Mouse (Mus musculus) left cerebral cortex, adult 2 months (tissue): ENCODE results near the gene Dse. TPM values are rescaled to one million over a fixed set of nuclear protein-coding genes. Genes with fewer than 3 reads are reported as not detected.

Source experiments
- DNase-seq, 2 experiments: peaks; one replicate each; pipeline ENCODE4 v3.0.0; 2021 to 2022; ENCODE audit warnings: low spot score in 2 of 2, mixed read lengths in 1 of 2; ENCODE audit errors: extremely low spot score in 1 of 2
- H3K27ac ChIP-seq: fragments of 200-600 bp; 2 replicates; pipeline ENCODE4 v1.8.1; 2022
- H3K4me3 ChIP-seq: fragments of 200-600 bp; 2 replicates; pipeline ENCODE4 v1.8.1; 2022
- CTCF ChIP-seq: fragments of 200-600 bp; IDR thresholded peaks from 2 replicates; pipeline ENCODE4 v1.8.1; 2022; ENCODE audit warnings: antibody characterized with exemption, mild to moderate bottlenecking, moderate library complexity
- intact Hi-C: fragments of 180-260 bp; cut with DNase I; formaldehyde crosslinking; loops from one replicate; pipeline ENCODE4 v1.15.1; 2025
- total RNA-seq, 2 experiments: library from RNA; stranded (reverse); gene quantifications; 2 replicates each; pipeline ENCODE4 v1.2.3; 2021

Gene Dse
- total RNA-seq, 2 experiments from 2014 or later, result 6.3 to 7.4 TPM

GRCm38 (mm10) chr10:34117770-34118169 is 89.7 kb downstream of the Dse start:
- Histone ChIP-seq H3K4me3 (no peak overlapping the region), H3K27ac (no peak overlapping the region)
- intact Hi-C loops, result no loop called here
- no peak for DNase-seq
- no peak for TF ChIP-seq CTCF

- DNase-seq, result no peak
- no peak overlapping the region for H3K4me3 ChIP-seq
- intact Hi-C loops, result no loop called here
- no peak overlapping the region for H3K27ac ChIP-seq
- no peak for TF ChIP-seq CTCF
Observed at GRCm38 (mm10) chr10:34117131-34117530, 90.4 kb downstream of the Dse start.

- no peak for TF ChIP-seq CTCF
- DNase-seq, result no peak
- intact Hi-C loops, result no loop called here
- Histone ChIP-seq H3K27ac (no peak overlapping the region), H3K4me3 (no peak overlapping the region)
Observed at GRCm38 (mm10) chr10:34111964-34112738, 95.4 kb downstream of the Dse start.

- no peak for DNase-seq
- no peak for TF ChIP-seq CTCF
- no peak overlapping the region for H3K4me3 ChIP-seq
- no peak overlapping the region for H3K27ac ChIP-seq
- intact Hi-C loops, result no loop called here
Observed at GRCm38 (mm10) chr10:34110863-34111465, 96.6 kb downstream of the Dse start.

Other genes starting within 250 kb of the Dse start
- 10 to 100 TPM; 89.9 to 96.3 TPM for gene Rwdd1, start 188.1 kb downstream of the Dse start, total RNA-seq
- under 1 TPM in 1 of 2 experiments, not detected in 1; 0.43 TPM for gene Trappc3l, start 170.1 kb downstream of the Dse start, total RNA-seq
- gene Calhm4, start 163.4 kb downstream of the Dse start, total RNA-seq, result not detected
- gene Calhm5, start 111.2 kb downstream of the Dse start, total RNA-seq, result 1 to 10 TPM; 2.7 to 3.2 TPM
- under 1 TPM in 1 of 2 experiments, not detected in 1; 0.33 TPM for gene Calhm6, start 79.7 kb downstream of the Dse start, total RNA-seq
- 100 to 1,000 TPM; 161 to 169 TPM for gene Tspyl1, start 74.5 kb upstream of the Dse start, total RNA-seq
- gene Tspyl4, start 89.7 kb upstream of the Dse start, total RNA-seq, result 100 to 1,000 TPM; 386 to 404 TPM
- gene Col10a1, start 182.3 kb upstream of the Dse start, total RNA-seq, result under 1 TPM; 0.50 to 0.91 TPM
- 1 to 10 TPM; 2.7 to 3.1 TPM for gene Nt5dc1, start 210.8 kb upstream of the Dse start, total RNA-seq